Mouse (Mus musculus) kidney, postnatal 36 days (tissue): ENCODE measurements around the gene Mrpl1.

Experiments used
- DNase-seq, 2 experiments: peaks; one replicate each; pipeline ENCODE4 v3.0.0; 2021 to 2022; ENCODE audit warnings: mixed read lengths in 2 of 2

Mrpl1 gene

GRCm38 (mm10) chr5:96209459-96209858, at the start of gene Mrpl1:
TSS of gene Mrpl1 (plus strand) at chr5:96209493.
- peak; percentile 20 to 49 for DNase-seq

- peak; percentile 43 to 53 for DNase-seq
Observed at GRCm38 (mm10) chr5:96160467-96161262, 48.6 kb upstream of the Mrpl1 start.

GRCm38 (mm10) chr5:96161263-96161577, 48.1 kb upstream of the Mrpl1 start:
- no peak for DNase-seq

- peak; percentile 37 to 70 for DNase-seq
Observed at GRCm38 (mm10) chr5:96161578-96162398, 47.5 kb upstream of the Mrpl1 start.

- peak; percentile 90 to 92 for DNase-seq
Observed at GRCm38 (mm10) chr5:96162399-96163331, 46.6 kb upstream of the Mrpl1 start.

- no peak for DNase-seq
Observed at GRCm38 (mm10) chr5:96163396-96164020, 45.8 kb upstream of the Mrpl1 start.

GRCm38 (mm10) chr5:96164021-96164411, 45.3 kb upstream of the Mrpl1 start, which contains the start of gene Cnot6l:
TSS of gene Cnot6l (minus strand) at chr5:96164171.
- peak; percentile 52 to 72 for DNase-seq

- no peak for DNase-seq
Observed at GRCm38 (mm10) chr5:96166761-96167160, 42.5 kb upstream of the Mrpl1 start.

GRCm38 (mm10) chr5:96170443-96170842, 38.9 kb upstream of the Mrpl1 start:
- no peak for DNase-seq

GRCm38 (mm10) chr5:96171765-96172164, 37.5 kb upstream of the Mrpl1 start:
- no peak for DNase-seq

- peak in 1 of 2 experiments; percentile 8 for DNase-seq
Observed at GRCm38 (mm10) chr5:96176121-96176520, 33.2 kb upstream of the Mrpl1 start.

GRCm38 (mm10) chr5:96176879-96177358, 32.4 kb upstream of the Mrpl1 start:
- DNase-seq = no peak

GRCm38 (mm10) chr5:96183211-96183610, 26.1 kb upstream of the Mrpl1 start:
- no peak for DNase-seq

GRCm38 (mm10) chr5:96183987-96184386, 25.3 kb upstream of the Mrpl1 start:
- DNase-seq = no peak

- no peak for DNase-seq
Observed at GRCm38 (mm10) chr5:96189761-96190160, 19.5 kb upstream of the Mrpl1 start.

GRCm38 (mm10) chr5:96191251-96191650, 18.0 kb upstream of the Mrpl1 start:
- no peak for DNase-seq

GRCm38 (mm10) chr5:96196547-96197052, 12.7 kb upstream of the Mrpl1 start:
- DNase-seq = peak in 1 of 2 experiments; percentile 28

GRCm38 (mm10) chr5:96198271-96198670, 11.0 kb upstream of the Mrpl1 start:
- no peak for DNase-seq

GRCm38 (mm10) chr5:96200269-96200668, 9.0 kb upstream of the Mrpl1 start:
- DNase-seq = no peak

GRCm38 (mm10) chr5:96201462-96202154, 7.7 kb upstream of the Mrpl1 start:
- DNase-seq = no peak

- peak; percentile 75 to 82 for DNase-seq
Observed at GRCm38 (mm10) chr5:96206897-96207296, 2.4 kb upstream of the Mrpl1 start.
